Mouse (Mus musculus): ENCODE results near the gene Lgr5.

GRCm38 (mm10) chr10:115593651-115594050 is 6.1 kb upstream of the Lgr5 start:
- TF ChIP-seq CTCF (IDR thresholded peaks at IDR 0.05; ENCODE audit: low read depth, low read length) = no peak
- TF ChIP-seq POLR2A (IDR thresholded peaks at IDR 0.05; ENCODE audit: borderline replicate concordance, low read depth, low read length) = no peak

Measured in bone marrow macrophage, adult 2 months (primary cell).